Mouse (Mus musculus): ENCODE measurements around the gene Lrp6. TPM values are rescaled to one million over a fixed set of nuclear protein-coding genes. Genes with fewer than 3 reads are reported as not detected.

Gene Lrp6
- total RNA-seq, 4 experiments from 2014 or later, result 49.4 to 62.8 (median 50.2) TPM

DNA sequence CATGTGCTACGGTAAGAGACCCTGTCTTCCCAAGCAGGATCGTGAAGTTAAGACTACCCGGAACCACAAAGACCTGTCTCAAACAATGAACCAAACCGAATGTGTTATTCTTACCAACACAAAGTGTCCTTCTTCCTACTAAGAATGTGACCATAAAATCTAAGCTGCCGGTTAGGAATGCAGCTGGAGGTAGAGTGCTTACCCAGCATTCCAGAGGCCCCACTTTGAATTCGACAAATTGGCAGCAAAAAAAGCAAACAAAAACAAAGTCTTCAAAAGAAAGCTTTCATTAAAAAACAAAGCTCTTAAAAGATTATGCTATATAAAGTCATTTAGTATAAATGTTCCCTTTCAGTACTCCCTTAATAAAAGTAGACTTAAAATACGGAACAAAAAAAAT is 31.6 kb downstream of the Lrp6 start:
- no peak for DNase-seq (ENCODE audit: low spot score in 2 of 2)

DNA sequence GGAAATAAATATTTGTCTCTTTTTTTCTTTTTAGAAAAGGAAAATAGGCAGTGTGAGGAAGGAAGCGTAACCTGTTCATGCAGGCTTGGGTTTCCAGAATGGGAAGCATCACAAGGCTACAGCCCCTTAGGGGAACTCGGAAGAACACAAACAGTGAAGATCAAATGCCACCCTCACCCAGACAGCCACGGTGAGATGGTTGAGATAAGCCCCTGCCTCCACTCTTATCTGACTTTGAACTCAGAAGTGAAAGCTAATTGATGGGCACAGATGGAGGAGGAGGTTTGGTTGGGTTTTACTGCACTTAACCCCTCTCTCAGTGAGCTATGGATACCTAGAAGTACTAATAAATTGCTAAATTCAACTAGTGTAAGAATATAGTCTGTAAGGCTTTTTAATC is 33.7 kb downstream of the Lrp6 start:
- no peak for DNase-seq (ENCODE audit: low spot score in 2 of 2)

GRCm38 (mm10) chr6:134531950-134532349 is 34.8 kb downstream of the Lrp6 start:
- no peak for DNase-seq (ENCODE audit: low spot score in 2 of 2)

DNA sequence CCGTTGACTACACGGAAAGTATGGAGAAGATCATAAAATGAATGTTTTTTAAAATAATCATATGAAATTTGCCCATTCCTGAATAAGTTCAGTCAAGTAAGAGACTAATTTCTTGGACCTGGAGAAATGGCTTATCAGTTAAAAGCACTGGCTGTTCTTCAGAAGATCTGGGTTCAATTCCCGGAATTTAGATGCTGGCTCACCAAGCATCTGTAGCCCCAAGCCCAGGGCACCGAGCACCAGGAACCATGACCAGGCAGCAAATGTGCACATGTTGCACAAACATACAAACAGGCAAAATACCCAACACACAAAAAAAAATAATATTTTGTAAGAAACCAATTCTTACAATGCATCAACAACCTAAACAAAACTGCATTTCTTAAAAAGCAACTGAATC is 37.4 kb downstream of the Lrp6 start:
- DNase-seq (ENCODE audit: low spot score in 2 of 2), result no peak

- DNase-seq (ENCODE audit: low spot score in 2 of 2), result no peak
These were observed 38.4 kb downstream of the Lrp6 start for GRCm38 (mm10) chr6:134528396-134528795.

DNA sequence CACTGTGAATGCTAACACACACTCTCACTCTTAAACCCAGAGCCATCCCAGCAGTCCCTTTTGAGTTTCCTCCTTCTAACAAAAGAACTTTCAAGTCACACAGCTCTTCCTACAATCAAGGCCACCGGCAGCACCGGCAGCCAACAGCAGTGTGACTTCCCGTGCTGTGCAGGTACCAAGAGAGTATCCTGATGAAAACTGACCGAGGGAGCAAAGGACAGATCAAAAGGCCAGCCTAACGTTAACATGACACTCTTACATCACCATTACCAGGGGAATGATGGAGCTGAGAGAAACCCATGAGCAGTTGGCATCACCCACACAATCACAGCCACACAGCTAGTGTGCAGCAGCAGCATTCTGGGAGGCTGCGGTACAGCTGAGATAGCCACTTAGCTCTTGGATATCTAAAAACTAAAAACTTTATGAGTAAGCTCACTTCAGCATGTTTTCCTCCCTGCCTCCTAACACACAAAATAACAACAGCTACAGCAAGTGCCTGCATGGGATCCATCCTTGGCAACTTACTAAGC is 39.1 kb downstream of the Lrp6 start:
- DNase-seq (ENCODE audit: low spot score in 2 of 2), result no peak

DNA sequence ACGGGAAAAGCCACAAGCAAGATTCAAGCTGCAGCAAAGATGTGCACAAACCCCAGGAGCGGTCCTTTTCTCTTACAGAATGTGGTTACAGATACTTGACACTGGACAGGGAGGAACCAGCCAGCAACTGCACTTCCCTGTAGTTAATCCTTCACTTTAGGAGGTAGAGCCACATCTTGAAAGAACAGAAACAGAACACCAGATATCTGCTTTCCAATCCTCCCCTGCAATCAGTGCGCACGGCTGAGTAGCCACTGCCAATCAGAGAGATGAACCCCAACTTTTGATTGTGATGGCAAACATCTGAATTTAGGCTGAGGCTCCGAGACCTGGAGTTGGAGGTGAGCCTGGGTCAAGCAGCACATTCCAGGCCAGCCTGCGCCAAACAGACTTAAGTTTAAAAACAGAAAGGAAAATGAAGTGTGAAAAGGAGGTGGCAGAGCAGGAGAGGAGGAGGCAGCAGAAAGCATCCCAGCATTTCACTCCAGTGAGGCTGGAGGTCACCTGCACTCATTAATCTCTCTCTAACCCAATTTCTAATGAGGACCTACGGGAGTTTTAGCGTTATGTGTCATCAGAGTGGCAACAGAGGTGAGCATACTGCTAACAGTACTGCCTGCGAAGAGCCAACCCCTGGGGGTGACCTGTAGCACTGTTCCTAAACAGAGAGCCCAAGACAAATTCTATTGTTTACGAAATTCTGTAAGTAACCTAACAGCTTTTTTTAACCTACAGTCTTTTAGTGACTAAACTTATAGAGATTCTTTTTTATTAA is 39.8 kb downstream of the Lrp6 start:
- no peak for DNase-seq (ENCODE audit: low spot score in 2 of 2)

DNA sequence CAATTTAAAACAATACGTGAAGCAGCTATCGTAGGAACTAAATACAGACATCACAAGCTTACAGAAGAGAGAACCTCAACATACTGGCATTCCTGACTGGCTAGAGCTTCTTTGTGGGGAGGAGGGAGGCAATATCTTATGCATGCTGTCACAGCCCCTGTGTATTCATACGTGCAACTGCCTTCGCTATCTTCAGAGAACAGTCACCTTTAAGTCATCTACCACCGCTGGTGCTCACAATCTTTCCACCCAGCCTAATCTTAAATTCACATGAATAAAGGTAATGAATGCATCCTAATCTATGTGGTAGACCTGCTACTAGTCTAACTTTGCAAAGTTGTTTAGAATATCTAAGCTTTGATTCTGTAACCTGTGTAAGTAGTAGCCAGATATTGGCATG is 40.5 kb downstream of the Lrp6 start:
- no peak for DNase-seq (ENCODE audit: low spot score in 2 of 2)

DNA sequence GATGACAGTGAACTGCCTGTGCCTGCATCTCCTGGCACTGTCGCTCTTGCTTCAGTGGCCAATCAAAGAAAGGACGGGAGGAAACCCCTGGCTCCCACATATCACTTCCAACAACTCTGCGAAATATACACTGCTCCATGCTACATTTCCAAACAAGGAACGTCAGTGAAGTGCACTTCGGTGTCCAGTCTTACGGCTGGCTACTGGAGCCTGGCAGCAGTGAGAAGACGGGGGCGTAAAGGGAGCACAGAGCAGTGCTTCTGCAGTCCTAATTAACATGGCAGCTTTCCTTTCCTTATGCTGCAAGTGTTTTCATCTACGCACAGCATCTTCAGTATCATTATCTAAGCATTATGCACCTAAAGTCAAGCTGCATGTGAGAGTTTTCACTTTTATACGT is 45.4 kb downstream of the Lrp6 start:
- no peak for DNase-seq (ENCODE audit: low spot score in 2 of 2)

DNA sequence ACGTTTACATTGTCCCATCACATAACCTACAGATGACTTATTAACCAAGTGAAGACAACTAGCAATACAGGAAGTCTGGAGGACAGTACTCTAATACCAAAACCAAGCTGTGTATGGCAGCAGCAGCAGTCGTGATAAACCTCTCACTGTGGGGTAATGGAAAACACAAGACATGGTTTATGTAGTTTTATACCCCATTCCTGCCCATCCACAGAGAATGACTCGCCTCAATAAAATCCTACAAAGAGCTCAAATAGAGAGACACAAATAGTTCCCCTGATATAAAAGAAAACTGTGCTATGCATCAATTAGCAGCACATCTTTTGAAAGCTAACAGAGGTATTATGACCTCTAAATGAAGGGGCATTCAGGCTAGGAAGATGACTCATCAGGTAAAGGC is 45.9 kb downstream of the Lrp6 start:
- DNase-seq (ENCODE audit: low spot score in 2 of 2), result no peak

GRCm38 (mm10) chr6:134518450-134518849 is 48.3 kb downstream of the Lrp6 start:
- no peak for DNase-seq (ENCODE audit: low spot score in 2 of 2)

- no peak for DNase-seq (ENCODE audit: low spot score in 2 of 2)
These were observed 49.6 kb downstream of the Lrp6 start for GRCm38 (mm10) chr6:134517141-134517540.

GRCm38 (mm10) chr6:134515416-134515815 is 51.3 kb downstream of the Lrp6 start:
- no peak for DNase-seq (ENCODE audit: low spot score in 2 of 2)

DNA sequence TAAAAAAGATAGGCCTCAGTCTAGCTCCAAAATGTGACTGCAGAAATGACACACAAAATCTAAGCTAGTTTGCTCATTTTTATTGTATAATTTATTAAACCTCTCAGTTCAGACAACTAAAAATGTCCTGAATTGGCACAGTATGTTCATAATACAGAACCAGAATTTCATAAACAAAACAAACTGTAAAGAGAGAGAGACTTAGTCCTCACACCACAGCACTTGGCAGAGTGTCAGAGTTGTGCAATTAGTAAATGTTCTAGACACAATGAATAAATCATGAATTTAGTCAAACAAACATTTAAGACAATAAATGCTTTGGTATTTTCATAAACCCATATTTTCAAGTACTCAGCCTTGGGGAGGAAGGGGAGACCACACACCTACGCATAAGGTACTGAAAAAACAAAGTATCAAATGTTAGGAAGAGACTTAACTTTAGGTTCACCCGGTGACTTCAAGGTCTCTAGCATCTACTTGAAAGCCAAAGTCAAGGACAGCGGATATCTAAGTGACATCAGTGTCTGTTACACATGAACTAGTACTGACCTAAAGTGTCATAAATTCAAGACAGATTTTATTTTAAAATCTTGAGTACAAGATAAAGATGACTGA is 52.8 kb downstream of the Lrp6 start:
- DNase-seq (ENCODE audit: low spot score in 2 of 2), result no peak

DNA sequence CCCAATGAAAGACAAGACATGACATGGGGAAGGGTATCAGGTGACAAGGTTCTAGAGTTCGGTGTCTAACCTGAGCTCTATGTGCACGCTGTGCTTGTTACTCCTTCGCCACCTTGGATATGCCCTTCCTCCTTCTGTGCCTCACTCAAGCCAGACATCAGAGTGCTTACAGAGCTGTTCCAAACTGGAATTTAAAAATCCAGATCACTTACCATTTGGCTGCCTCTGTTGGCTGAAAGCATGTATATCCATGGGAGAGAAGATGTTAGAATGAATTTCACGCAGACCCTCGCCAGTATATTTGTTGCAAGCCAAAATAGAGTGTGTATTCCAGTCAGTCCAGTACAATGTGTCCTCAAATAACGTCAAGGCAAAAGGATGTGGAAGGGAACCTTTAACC is 53.8 kb downstream of the Lrp6 start:
- DNase-seq (ENCODE audit: low spot score in 2 of 2), result no peak

DNA sequence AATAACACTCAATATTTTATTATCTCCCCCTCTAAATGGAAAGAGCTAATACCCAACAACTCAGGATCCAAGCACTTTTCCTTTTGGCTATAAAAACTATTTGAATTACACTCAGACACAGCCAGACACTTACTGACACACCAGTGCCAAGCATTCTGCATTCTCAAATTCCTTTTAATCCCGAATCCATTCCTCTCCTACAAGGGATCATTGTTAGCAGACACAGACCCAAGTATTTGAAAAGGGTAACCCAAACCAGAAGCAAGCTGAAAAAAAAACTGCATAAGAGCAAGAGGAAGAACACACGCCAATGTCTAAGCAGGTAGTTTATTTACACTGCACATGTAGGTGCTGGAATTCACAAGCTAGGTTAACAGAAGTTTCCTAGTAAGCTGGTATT is 54.3 kb downstream of the Lrp6 start:
- no peak for DNase-seq (ENCODE audit: low spot score in 2 of 2)

- DNase-seq (ENCODE audit: low spot score in 2 of 2), result no peak
These were observed 55.6 kb downstream of the Lrp6 start for GRCm38 (mm10) chr6:134511118-134511517.

GRCm38 (mm10) chr6:134510280-134510679 is 56.5 kb downstream of the Lrp6 start:
- no peak for DNase-seq (ENCODE audit: low spot score in 2 of 2)

GRCm38 (mm10) chr6:134509731-134510226 is 57.0 kb downstream of the Lrp6 start:
- no peak for DNase-seq (ENCODE audit: low spot score in 2 of 2)

DNA sequence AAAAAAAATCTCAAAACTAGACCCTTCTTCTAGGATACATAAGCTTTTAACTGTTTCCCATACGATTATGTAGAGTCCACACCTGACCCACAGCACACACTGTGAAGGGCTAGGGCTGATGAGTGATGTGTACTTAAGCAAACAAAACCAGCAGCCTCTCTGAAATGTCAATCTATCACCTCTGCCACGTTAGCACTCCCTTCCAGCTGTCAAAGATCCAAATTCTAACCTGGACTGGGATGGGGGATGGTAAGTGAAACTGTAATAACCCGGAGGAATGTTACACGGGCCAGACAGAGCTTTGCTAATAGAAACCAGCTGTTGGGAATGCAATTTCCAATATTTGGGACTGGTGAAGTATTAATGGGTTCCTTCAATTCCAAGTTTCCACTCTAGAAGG is 61.9 kb downstream of the Lrp6 start:
- no peak for DNase-seq (ENCODE audit: low spot score in 2 of 2)

DNA sequence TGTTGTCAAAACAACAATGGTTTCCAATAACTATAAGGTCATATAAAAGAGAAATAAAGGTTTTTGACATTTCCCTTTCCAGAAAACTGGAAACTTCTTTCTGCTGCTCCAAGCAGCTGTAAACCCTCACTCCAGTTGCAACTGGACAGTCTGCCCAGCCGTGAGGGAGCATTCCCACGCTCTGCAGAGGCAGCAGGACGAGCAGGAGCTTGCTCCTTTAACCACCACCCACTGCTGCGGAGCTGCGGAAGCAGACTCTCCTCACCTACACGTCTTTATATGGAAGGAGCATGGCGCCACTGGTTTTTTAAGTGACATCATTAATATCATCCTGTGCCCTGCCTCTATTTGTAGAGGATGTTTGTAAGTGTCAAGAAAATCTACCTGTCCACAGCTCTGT is 64.4 kb downstream of the Lrp6 start:
- no peak for DNase-seq (ENCODE audit: low spot score in 2 of 2)

DNA sequence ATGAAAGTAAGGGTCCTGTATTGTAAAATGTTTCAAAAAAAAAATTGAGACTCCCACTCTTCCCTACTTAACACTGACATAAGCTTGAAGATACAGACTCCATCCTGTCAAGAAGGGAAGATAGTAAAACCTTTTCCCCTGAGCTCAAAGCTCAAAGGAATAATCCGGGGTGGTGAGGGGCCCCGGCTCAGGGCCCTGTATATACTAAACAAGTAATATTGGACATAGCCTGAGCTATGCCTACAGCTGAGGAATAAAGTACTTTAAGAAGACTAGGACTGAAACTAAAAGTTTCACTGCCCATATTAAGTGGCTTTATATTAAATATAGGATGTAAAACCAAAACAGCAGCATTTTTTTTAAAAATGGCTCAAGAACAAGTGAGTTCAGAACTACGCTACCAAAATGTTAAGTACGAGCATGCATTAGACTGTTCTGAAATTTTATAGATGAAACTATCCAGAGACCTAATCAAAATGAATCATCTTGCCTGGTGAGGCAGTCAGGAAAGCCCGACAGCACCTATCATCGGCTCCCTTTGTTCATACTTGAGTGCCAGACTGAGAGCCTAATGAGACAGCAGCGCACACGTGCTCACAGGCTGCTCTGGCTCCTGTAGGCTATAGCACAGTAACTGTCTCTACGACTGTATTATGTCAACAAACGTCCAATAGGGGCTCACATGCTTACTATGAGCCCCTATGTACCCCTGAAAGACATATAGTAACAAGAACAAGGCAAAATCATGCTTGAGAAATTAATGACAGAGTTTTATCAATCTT is 66.2 kb downstream of the Lrp6 start:
- no peak for DNase-seq (ENCODE audit: low spot score in 2 of 2)

Data from layer of hippocampus, adult 8-10 months (tissue).